Mouse (Mus musculus) midbrain, embryonic 15.5 days (tissue): ENCODE measurements at regions not wholly inside any gene's neighbourhood (a gene's known extent, or its start where the extent isn't known, plus 50 kb on each side); places are given as distances from the start of the nearest gene placed in this dataset.

Source experiments
- ATAC-seq: fragments of 200-750 bp; cut with Nextera tagmentation; replicated peaks from 2 replicates; pipeline ENCODE4 v1.8.0; 2017; ENCODE audit warnings: moderate TSS enrichment
- H3K27ac ChIP-seq: fragments of 300-500 bp; sonication (generic); 2 replicates; pipeline ENCODE4 v1.5.1; 2015; ENCODE audit warnings: mild to moderate bottlenecking, inconsistent platforms
- H3K27me3 ChIP-seq: fragments of 300-500 bp; sonication (generic); replicated peaks from 2 replicates; pipeline ENCODE4 v1.6.1; 2015; ENCODE audit warnings: inconsistent platforms
- H3K36me3 ChIP-seq: fragments of 300-500 bp; sonication (generic); replicated peaks from 2 replicates; pipeline ENCODE4 v1.6.1; 2015; ENCODE audit warnings: inconsistent platforms
- H3K4me1 ChIP-seq: fragments of 300-500 bp; sonication (generic); 2 replicates; pipeline ENCODE4 v1.6.1; 2015; ENCODE audit warnings: inconsistent platforms
- H3K4me2 ChIP-seq: fragments of 300-500 bp; sonication (generic); 2 replicates; pipeline ENCODE4 v1.6.1; 2015; ENCODE audit warnings: inconsistent platforms, mild to moderate bottlenecking, moderate library complexity
- H3K4me3 ChIP-seq: fragments of 300-500 bp; sonication (generic); 2 replicates; pipeline ENCODE4 v1.5.1; 2015; ENCODE audit warnings: mild to moderate bottlenecking, inconsistent platforms
- H3K9ac ChIP-seq: fragments of 300-500 bp; sonication (generic); 2 replicates; pipeline ENCODE4 v1.6.1; 2015; ENCODE audit warnings: mild to moderate bottlenecking, inconsistent platforms
- H3K9me3 ChIP-seq: fragments of 300-500 bp; sonication (generic); 2 replicates; pipeline ENCODE4 v1.6.1; 2016; ENCODE audit warnings: inconsistent platforms
- WGBS: fragments of 180-500 bp; shearing (Covaris S2); methylation state at CpG from one replicate; pipeline ENCODE4 v1.1.7; 2015; ENCODE audit warnings: mixed read lengths; 5-methylcytosine and 5-hydroxymethylcytosine counted together

- no peak overlapping the region for H3K27ac ChIP-seq
- 0 out of 2 replicates have a peak overlapping the region, but pooled peaks have one; percentile 8 for H3K4me2 ChIP-seq
- 47% methylated on average over 12 of the region's 12 CpGs for WGBS
- H3K27me3 ChIP-seq: no peaks in the 10 kb centered on the region
- H3K9me3 ChIP-seq: no peaks in the 10 kb centered on the region
- ATAC-seq: peak; percentile 65
- H3K4me3 ChIP-seq: no peak overlapping the region
- H3K4me1 ChIP-seq: 0 out of 2 replicates have a peak, but pooled peaks cover 3% of the 10 kb centered on the region
- H3K36me3 ChIP-seq: no peaks in the 10 kb centered on the region
- H3K9ac ChIP-seq: no peak overlapping the region
Measured at GRCm38 (mm10) chr8:96308989-96309718, 420.8 kb upstream of the Got2 start.

GRCm38 (mm10) chr8:96296643-96297042 lies 408.3 kb upstream of the Got2 start:
- no peak overlapping the region for H3K4me3 ChIP-seq
- no peaks in the 10 kb centered on the region for H3K9me3 ChIP-seq
- no peak overlapping the region for H3K27ac ChIP-seq
- H3K4me1 ChIP-seq: no peaks in the 10 kb centered on the region
- H3K4me2 ChIP-seq: no peak overlapping the region
- no peaks in the 10 kb centered on the region for H3K27me3 ChIP-seq
- 41% methylated on average over 4 of the region's 4 CpGs for WGBS
- H3K9ac ChIP-seq: no peak overlapping the region
- no peaks in the 10 kb centered on the region for H3K36me3 ChIP-seq
- ATAC-seq: no peak

DNA sequence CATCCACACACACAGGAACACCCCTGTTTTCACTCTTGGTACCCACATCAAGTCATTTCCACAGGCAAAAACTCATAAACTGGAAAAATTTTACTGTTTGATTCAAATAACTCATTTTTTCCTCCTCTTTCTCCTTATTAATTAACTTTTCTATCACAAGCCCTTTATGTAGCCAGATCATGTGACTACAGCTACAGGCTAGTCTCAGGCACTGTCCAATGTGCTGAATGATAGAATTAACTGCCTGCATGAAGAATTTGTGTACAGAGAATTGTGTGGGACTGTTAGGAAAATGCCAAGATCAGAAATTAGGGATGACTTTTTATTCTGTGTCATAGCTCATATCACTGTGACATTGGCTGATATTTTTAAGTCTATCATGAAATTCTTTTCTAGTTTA lies 402.4 kb upstream of the Got2 start:
- H3K4me1 ChIP-seq: no peaks in the 10 kb centered on the region

DNA sequence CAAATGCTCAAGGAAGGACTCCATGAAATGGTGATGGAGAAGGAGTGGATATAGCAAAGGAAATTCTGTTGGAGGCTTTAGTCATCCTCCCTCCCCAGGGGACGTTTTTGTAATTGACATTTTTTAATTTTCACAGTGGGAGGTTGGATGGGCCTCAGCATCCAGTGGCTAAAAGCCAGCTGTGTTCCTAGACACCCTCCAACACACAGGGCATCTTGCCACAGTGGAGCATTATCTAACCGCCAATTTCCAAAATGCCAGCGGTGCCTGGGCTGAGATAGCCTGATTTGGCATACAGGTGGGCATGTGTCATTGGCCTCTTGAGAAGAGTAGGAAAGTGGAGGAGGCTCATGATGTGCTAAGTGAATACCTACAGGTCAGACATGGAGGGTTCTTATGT lies 401.2 kb upstream of the Got2 start:
- no peak overlapping the region for H3K9ac ChIP-seq
- no peak overlapping the region for H3K27ac ChIP-seq
- no peaks in the 10 kb centered on the region for H3K27me3 ChIP-seq
- WGBS: 66% methylated on average over 3 of the region's 3 CpGs
- no peak overlapping the region for H3K4me2 ChIP-seq
- no peaks in the 10 kb centered on the region for H3K36me3 ChIP-seq
- no peaks in the 10 kb centered on the region for H3K4me1 ChIP-seq
- no peaks in the 10 kb centered on the region for H3K9me3 ChIP-seq
- no peak for ATAC-seq
- no peak overlapping the region for H3K4me3 ChIP-seq

More for the DNA sequence above, 402.4 kb upstream of the Got2 start:
- H3K4me2 ChIP-seq: no peak overlapping the region
- no peaks in the 10 kb centered on the region for H3K36me3 ChIP-seq
- ATAC-seq: no peak
- no peaks in the 10 kb centered on the region for H3K27me3 ChIP-seq
- H3K9me3 ChIP-seq: no peaks in the 10 kb centered on the region
- H3K9ac ChIP-seq: no peak overlapping the region
- H3K4me3 ChIP-seq: no peak overlapping the region
- H3K27ac ChIP-seq: no peak overlapping the region

DNA sequence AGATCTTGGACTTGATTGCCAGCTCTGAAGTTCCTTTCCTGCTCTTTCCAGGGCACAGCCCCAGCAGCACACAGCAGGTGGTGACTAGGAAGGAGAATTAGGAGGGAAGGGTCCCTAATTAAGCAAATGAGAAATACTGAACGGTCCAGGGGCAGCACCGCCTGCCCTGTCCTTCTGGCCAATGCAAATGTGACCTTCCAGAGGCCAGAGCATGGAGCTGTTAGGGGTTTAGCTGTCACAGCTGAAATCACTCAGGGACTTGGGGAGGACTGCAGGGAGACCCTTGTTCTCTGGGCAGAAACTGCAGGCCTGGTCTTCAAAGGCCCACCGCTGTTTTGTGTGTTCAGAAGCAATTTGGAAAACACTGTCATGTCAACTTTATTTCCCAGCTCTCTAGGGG lies 400.2 kb upstream of the Got2 start:
- WGBS: 22% methylated on average over 3 of the region's 3 CpGs
- Histone ChIP-seq H3K4me1 (no peaks in the 10 kb centered on the region), H3K4me3 (no peak overlapping the region), H3K4me2 (no peak overlapping the region), H3K9ac (no peak overlapping the region), H3K36me3 (no peaks in the 10 kb centered on the region), H3K27ac (no peak overlapping the region), H3K9me3 (no peaks in the 10 kb centered on the region), H3K27me3 (no peaks in the 10 kb centered on the region)
- no peak for ATAC-seq

GRCm38 (mm10) chr8:96277479-96278138 lies 389.3 kb upstream of the Got2 start:
- H3K27ac ChIP-seq: no peak overlapping the region

GRCm38 (mm10) chr8:96277058-96277457 lies 388.7 kb upstream of the Got2 start:
- WGBS: 37% methylated on average over 5 of the region's 5 CpGs
- H3K27me3 ChIP-seq: no peaks in the 10 kb centered on the region
- H3K27ac ChIP-seq: no peak overlapping the region
- ATAC-seq: 0 out of 2 replicates have a peak, but pooled peaks have one; percentile 30
- peaks cover 14% of the 10 kb centered on the region for H3K4me1 ChIP-seq
- H3K4me2 ChIP-seq: no peak overlapping the region
- no peaks in the 10 kb centered on the region for H3K9me3 ChIP-seq
- no peak overlapping the region for H3K4me3 ChIP-seq
- no peaks in the 10 kb centered on the region for H3K36me3 ChIP-seq
- H3K9ac ChIP-seq: no peak overlapping the region

More at GRCm38 (mm10) chr8:96277479-96278138, 389.3 kb upstream of the Got2 start:
- 17% methylated on average over 4 of the region's 4 CpGs for WGBS
- ATAC-seq: peak; percentile 77
- Histone ChIP-seq H3K4me1 (peaks cover 14% of the 10 kb centered on the region), H3K4me3 (no peak overlapping the region), H3K27me3 (no peaks in the 10 kb centered on the region), H3K9ac (no peak overlapping the region), H3K36me3 (no peaks in the 10 kb centered on the region), H3K9me3 (no peaks in the 10 kb centered on the region), H3K4me2 (no peak overlapping the region)

GRCm38 (mm10) chr8:96256294-96256693 lies 367.9 kb upstream of the Got2 start:
- Histone ChIP-seq H3K9me3 (no peaks in the 10 kb centered on the region), H3K36me3 (no peaks in the 10 kb centered on the region), H3K4me3 (no peak overlapping the region), H3K9ac (no peak overlapping the region), H3K4me1 (peaks cover 7% of the 10 kb centered on the region; the same call in 1 of the 2 replicates), H3K4me2 (no peak overlapping the region), H3K27me3 (no peaks in the 10 kb centered on the region), H3K27ac (peak overlapping the region; percentile 61)
- 0 out of 2 replicates have a peak, but pooled peaks have one; percentile 27 for ATAC-seq
- 60% methylated on average over 5 of the region's 5 CpGs for WGBS

DNA sequence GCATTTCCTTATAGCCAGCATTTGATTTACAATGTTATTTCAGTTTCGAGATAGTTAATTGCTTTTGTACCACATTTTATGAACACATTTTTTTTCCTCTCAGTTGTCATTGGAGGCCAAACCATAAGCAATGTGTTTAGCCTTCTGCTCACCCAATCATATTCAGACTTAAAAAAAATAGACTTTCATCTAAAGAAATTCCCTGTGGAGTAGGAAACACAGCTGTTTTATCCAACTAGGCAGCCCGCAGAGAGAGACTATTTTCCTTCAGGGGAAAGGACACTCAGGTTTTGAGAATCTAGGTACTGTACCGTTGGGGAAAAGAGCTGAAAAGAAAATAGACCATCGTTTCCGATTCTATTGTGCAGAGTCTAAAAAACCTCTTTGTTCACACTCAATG lies 367.5 kb upstream of the Got2 start:
- H3K36me3 ChIP-seq: no peaks in the 10 kb centered on the region
- H3K27me3 ChIP-seq: no peaks in the 10 kb centered on the region
- peak overlapping the region; percentile 61 for H3K27ac ChIP-seq
- H3K4me1 ChIP-seq: peaks cover 7% of the 10 kb centered on the region; the same call in 1 of the 2 replicates
- no peak overlapping the region for H3K4me2 ChIP-seq
- 39% methylated on average over 5 of the region's 5 CpGs for WGBS
- ATAC-seq: 0 out of 2 replicates have a peak, but pooled peaks have one; percentile 30
- H3K9me3 ChIP-seq: no peaks in the 10 kb centered on the region
- H3K9ac ChIP-seq: no peak overlapping the region
- no peak overlapping the region for H3K4me3 ChIP-seq

GRCm38 (mm10) chr8:96246017-96246416 lies 357.7 kb upstream of the Got2 start:
- Histone ChIP-seq H3K4me1 (peaks cover 12% of the 10 kb centered on the region), H3K4me3 (no peak overlapping the region), H3K27ac (peak overlapping the region; percentile 8; the same call in 1 of the 2 replicates), H3K36me3 (no peaks in the 10 kb centered on the region), H3K27me3 (no peaks in the 10 kb centered on the region), H3K9me3 (no peaks in the 10 kb centered on the region), H3K9ac (no peak overlapping the region), H3K4me2 (no peak overlapping the region)
- no peak for ATAC-seq
- 42% methylated on average over 7 of the region's 7 CpGs for WGBS

DNA sequence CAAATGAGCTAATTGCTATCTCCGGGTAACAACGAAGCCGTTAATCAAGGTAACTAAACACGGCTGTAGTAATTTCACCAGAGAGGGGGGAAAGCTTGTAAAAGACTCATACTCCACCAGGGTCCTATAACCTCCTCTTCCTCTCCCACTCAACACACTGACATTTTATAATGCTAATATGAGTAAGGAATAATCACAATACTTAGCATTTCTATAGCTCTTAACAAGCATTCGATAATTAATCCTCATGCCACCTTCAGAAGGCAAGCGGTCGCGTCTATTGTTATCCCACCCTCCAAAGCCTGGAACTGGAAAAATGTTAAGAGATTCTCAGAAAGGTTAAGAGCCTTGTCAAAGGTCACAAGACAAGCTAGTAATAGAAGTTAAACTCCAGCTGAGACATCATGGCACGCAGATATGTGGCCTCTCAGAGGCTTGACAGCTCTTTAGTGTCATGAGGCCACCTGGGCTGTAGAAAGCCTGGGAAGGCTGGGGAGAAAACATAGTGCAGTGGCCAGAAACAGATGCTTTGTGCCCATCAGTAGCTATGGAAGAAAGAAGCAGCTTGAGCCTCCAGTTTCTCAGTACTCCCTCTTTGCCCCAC lies 356.3 kb upstream of the Got2 start:
- Histone ChIP-seq H3K4me2 (no peak overlapping the region), H3K9ac (no peak overlapping the region), H3K4me3 (no peak overlapping the region), H3K4me1 (peaks cover 12% of the 10 kb centered on the region), H3K27ac (no peak overlapping the region), H3K27me3 (no peaks in the 10 kb centered on the region), H3K9me3 (no peaks in the 10 kb centered on the region), H3K36me3 (no peaks in the 10 kb centered on the region)
- WGBS: 31% methylated on average over 9 of the region's 9 CpGs
- ATAC-seq: no peak

- ATAC-seq: no peak
- no peaks in the 10 kb centered on the region for H3K36me3 ChIP-seq
- H3K9me3 ChIP-seq: no peaks in the 10 kb centered on the region
- no peak overlapping the region for H3K4me3 ChIP-seq
- no peaks in the 10 kb centered on the region for H3K27me3 ChIP-seq
- no peak overlapping the region for H3K9ac ChIP-seq
- H3K27ac ChIP-seq: no peak overlapping the region
- no peak overlapping the region for H3K4me2 ChIP-seq
- H3K4me1 ChIP-seq: no peaks in the 10 kb centered on the region
Measured at GRCm38 (mm10) chr8:96238406-96238805, 350.1 kb upstream of the Got2 start.
